Mouse (Mus musculus): Measurements from ENCODE around the gene D17Wsu92e. TPM values are rescaled to one million over a fixed set of nuclear protein-coding genes. Genes with fewer than 3 reads are reported as not detected.

The D17Wsu92e gene
- polyA plus RNA-seq, 1 experiment from 2014 or later: 16.7 TPM

GRCm38 (mm10) chr17:27726527-27726926 is 93.9 kb downstream of the D17Wsu92e start:
- Histone ChIP-seq H3K4me1 (peaks cover 25% of the 10 kb centered on the region), H3K27me3 (no peaks in the 10 kb centered on the region), H3K4me2 (no peak overlapping the region), H3K9ac (no peak overlapping the region), H3K4me3 (replicated peaks) (no peak overlapping the region), H3K36me3 (no peaks in the 10 kb centered on the region), H3K9me3 (replicated peaks) (no peaks in the 10 kb centered on the region), H3K27ac (no peak overlapping the region)
- ATAC-seq (replicated peaks; ENCODE audit: low FRiP score): no peak
- WGBS: 35% methylated on average over 7 of the region's 7 CpGs

DNA sequence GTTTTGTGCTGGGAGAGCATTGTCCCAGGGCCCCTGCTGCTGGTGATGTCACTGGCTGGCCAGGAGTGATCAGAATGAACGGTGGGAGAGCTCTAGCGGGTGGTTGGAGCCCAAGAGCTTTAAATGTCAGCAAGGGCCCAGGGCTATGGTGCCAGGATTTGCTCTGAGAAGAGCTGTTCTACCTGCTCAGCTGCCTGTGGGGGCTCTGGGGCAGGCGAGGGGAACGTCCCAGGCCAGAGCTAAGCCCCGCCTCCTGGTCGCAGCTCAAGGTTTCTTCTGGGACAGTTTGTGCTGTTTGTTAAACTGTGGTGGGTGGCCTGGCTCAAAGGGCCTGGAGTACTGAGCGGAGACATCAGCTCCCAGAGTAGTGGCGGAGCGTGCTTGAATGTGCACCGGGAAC is 95.0 kb downstream of the D17Wsu92e start:
- H3K27me3 ChIP-seq: no peaks in the 10 kb centered on the region
- H3K9me3 ChIP-seq (replicated peaks): no peaks in the 10 kb centered on the region
- ATAC-seq (replicated peaks; ENCODE audit: low FRiP score): peak; percentile 58; the same call in 1 of the 2 replicates
- 14% methylated on average over 10 of the region's 10 CpGs for WGBS
- peaks cover 25% of the 10 kb centered on the region for H3K4me1 ChIP-seq
- H3K36me3 ChIP-seq: no peaks in the 10 kb centered on the region
- no peak overlapping the region for H3K9ac ChIP-seq
- H3K27ac ChIP-seq: peak overlapping the region; percentile 75
- peak overlapping the region; percentile 44 for H3K4me2 ChIP-seq
- H3K4me3 ChIP-seq (replicated peaks): 0 out of 2 replicates have a peak overlapping the region, but pooled peaks have one; percentile 5

DNA sequence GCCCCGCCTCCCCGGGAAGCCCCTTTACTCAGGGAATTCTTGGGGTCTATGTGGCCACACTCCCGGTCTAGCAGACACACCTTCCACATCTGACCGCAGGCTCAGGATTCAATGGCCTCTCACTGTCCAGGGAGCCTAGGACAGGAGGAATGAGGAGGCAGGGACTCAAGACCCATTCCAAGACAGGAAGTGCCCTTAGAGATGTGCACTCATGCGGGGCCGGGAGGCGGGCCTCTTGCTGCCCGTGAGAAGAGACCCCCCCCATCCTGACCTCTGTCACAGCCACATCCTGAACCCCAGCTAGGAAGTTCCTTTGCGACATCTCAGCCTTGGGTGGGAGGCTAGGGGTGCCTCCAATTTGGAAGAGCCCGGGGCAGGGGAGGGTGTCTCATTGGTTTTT is 95.4 kb downstream of the D17Wsu92e start:
- Histone ChIP-seq H3K9ac (no peak overlapping the region), H3K27me3 (no peaks in the 10 kb centered on the region), H3K4me2 (peak overlapping the region; percentile 44), H3K4me1 (peaks cover 25% of the 10 kb centered on the region), H3K9me3 (replicated peaks) (no peaks in the 10 kb centered on the region), H3K27ac (peak overlapping the region; percentile 75), H3K36me3 (no peaks in the 10 kb centered on the region), H3K4me3 (replicated peaks) (0 out of 2 replicates have a peak overlapping the region, but pooled peaks have one; percentile 5)
- ATAC-seq (replicated peaks; ENCODE audit: low FRiP score): peak; percentile 77; the same call in 1 of the 2 replicates
- WGBS: 24% methylated on average over 10 of the region's 10 CpGs

GRCm38 (mm10) chr17:27724327-27724726 is 96.1 kb downstream of the D17Wsu92e start:
- H3K4me2 ChIP-seq: no peak overlapping the region
- ATAC-seq (replicated peaks; ENCODE audit: low FRiP score): no peak
- H3K9ac ChIP-seq: no peak overlapping the region
- 29% methylated on average over 3 of the region's 3 CpGs for WGBS
- H3K27me3 ChIP-seq: no peaks in the 10 kb centered on the region
- peaks cover 25% of the 10 kb centered on the region for H3K4me1 ChIP-seq
- no peak overlapping the region for H3K4me3 ChIP-seq (replicated peaks)
- no peak overlapping the region for H3K27ac ChIP-seq
- H3K9me3 ChIP-seq (replicated peaks): no peaks in the 10 kb centered on the region
- H3K36me3 ChIP-seq: no peaks in the 10 kb centered on the region

- no peak for ATAC-seq (replicated peaks; ENCODE audit: low FRiP score)
- Histone ChIP-seq H3K9me3 (replicated peaks) (no peaks in the 10 kb centered on the region), H3K27me3 (peaks cover 5% of the 10 kb centered on the region; the same call in 1 of the 2 replicates), H3K4me2 (no peak overlapping the region), H3K27ac (no peak overlapping the region), H3K9ac (no peak overlapping the region), H3K4me3 (replicated peaks) (no peak overlapping the region), H3K36me3 (no peaks in the 10 kb centered on the region), H3K4me1 (peaks cover 30% of the 10 kb centered on the region)
- WGBS: 87% methylated on average over 9 of the region's 9 CpGs
Measured at GRCm38 (mm10) chr17:27721125-27721664, 99.3 kb downstream of the D17Wsu92e start.

DNA sequence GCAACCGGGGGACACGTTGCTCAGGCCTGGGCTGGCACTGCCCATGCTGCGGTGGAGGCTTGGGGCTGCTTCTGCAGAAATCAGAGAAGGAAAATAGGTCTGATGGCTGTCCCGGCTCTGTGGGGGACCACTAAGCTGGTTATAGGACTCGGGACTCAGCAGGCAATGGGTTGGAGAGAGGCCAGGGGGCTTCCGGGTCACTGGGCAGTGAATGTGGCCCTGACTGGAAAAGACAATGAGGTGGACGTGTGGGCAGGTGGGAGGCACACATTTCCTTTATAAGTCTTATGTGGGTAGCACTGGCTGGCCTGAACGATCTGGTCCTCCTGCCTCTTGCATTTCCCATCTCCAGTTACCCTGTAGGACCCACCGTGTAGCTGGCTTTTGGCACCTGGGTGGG is 100.1 kb downstream of the D17Wsu92e start:
- Histone ChIP-seq H3K36me3 (no peaks in the 10 kb centered on the region), H3K9ac (no peak overlapping the region), H3K4me3 (replicated peaks) (no peak overlapping the region), H3K4me2 (no peak overlapping the region), H3K9me3 (replicated peaks) (no peaks in the 10 kb centered on the region), H3K27me3 (peaks cover 5% of the 10 kb centered on the region; the same call in 1 of the 2 replicates), H3K4me1 (peaks cover 21% of the 10 kb centered on the region), H3K27ac (no peak overlapping the region)
- ATAC-seq (replicated peaks; ENCODE audit: low FRiP score): no peak
- WGBS: 62% methylated on average over 9 of the region's 9 CpGs

GRCm38 (mm10) chr17:27719663-27720062 is 100.8 kb downstream of the D17Wsu92e start:
- no peak overlapping the region for H3K27ac ChIP-seq
- peaks cover 5% of the 10 kb centered on the region; the same call in 1 of the 2 replicates for H3K27me3 ChIP-seq
- H3K36me3 ChIP-seq: no peaks in the 10 kb centered on the region
- no peaks in the 10 kb centered on the region for H3K9me3 ChIP-seq (replicated peaks)
- H3K9ac ChIP-seq: no peak overlapping the region
- H3K4me1 ChIP-seq: peaks cover 14% of the 10 kb centered on the region
- 78% methylated on average over 14 of the region's 14 CpGs for WGBS
- no peak overlapping the region for H3K4me3 ChIP-seq (replicated peaks)
- no peak for ATAC-seq (replicated peaks; ENCODE audit: low FRiP score)
- H3K4me2 ChIP-seq: no peak overlapping the region

DNA sequence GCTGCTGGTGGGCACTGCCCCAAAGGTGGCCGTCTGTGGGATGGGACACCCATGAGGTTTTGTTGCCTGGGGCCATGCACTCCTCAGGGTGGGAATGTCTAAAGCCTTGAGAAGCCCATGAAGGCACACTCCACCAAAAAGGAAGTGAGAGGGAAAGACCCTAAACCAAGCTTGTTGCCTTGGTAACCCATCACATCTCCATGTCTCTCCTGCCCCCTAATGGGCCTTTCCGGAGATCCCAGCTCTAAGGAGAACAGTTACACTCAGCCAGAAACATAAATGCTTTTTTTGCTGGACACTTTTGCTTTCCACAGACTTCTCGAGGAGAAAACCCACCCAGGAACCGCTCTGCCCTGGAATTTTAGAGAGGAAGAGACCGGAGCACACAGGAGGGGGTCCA is 102.2 kb downstream of the D17Wsu92e start:
- no peak overlapping the region for H3K4me2 ChIP-seq
- H3K4me1 ChIP-seq: peaks cover 12% of the 10 kb centered on the region
- WGBS: 59% methylated on average over 5 of the region's 5 CpGs
- no peak overlapping the region for H3K4me3 ChIP-seq (replicated peaks)
- no peaks in the 10 kb centered on the region for H3K36me3 ChIP-seq
- H3K9me3 ChIP-seq (replicated peaks): no peaks in the 10 kb centered on the region
- peaks cover 5% of the 10 kb centered on the region; the same call in 1 of the 2 replicates for H3K27me3 ChIP-seq
- H3K27ac ChIP-seq: no peak overlapping the region
- no peak for ATAC-seq (replicated peaks; ENCODE audit: low FRiP score)
- H3K9ac ChIP-seq: no peak overlapping the region

DNA sequence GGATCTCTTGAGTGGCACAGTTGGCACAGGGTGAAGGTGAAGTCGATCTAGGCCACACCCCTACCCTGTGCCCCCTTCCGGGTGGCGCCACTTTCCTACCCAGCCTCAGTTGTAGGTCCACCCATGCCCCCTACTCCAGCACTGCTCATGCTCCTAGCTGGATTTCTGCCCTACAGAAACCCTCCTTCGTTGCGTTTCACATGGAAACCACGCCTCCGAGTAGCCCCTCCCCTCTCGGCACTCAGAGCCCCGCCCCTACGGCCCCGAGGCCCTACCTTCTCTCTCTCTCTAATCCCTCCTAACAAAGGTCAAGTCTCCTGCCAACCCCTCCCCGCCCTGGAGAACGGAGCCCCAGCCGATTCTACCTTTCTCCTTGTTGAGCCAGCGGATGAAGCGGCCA is 103.6 kb downstream of the D17Wsu92e start:
- ATAC-seq (replicated peaks; ENCODE audit: low FRiP score): peak; percentile 47
- 6% methylated on average over 16 of the region's 16 CpGs for WGBS
- Histone ChIP-seq H3K4me2 (peak overlapping the region; percentile 58), H3K27me3 (peaks cover 5% of the 10 kb centered on the region; the same call in 1 of the 2 replicates), H3K4me3 (replicated peaks) (peak overlapping the region; percentile 37), H3K4me1 (peaks cover 12% of the 10 kb centered on the region), H3K9ac (peak overlapping the region; percentile 24; the same call in 1 of the 2 replicates), H3K36me3 (no peaks in the 10 kb centered on the region), H3K9me3 (replicated peaks) (no peaks in the 10 kb centered on the region), H3K27ac (no peak overlapping the region)

- 58% methylated on average over 1 of the region's 1 CpGs for WGBS
- Histone ChIP-seq H3K36me3 (no peaks in the 10 kb centered on the region), H3K4me2 (no peak overlapping the region), H3K9me3 (replicated peaks) (no peaks in the 10 kb centered on the region), H3K27me3 (peaks cover 4% of the 10 kb centered on the region; the same call in 1 of the 2 replicates), H3K4me1 (peaks cover 26% of the 10 kb centered on the region), H3K27ac (no peak overlapping the region), H3K9ac (no peak overlapping the region), H3K4me3 (replicated peaks) (no peak overlapping the region)
- ATAC-seq (replicated peaks; ENCODE audit: low FRiP score): no peak
Measured at GRCm38 (mm10) chr17:27712832-27713231, 107.6 kb downstream of the D17Wsu92e start.

DNA sequence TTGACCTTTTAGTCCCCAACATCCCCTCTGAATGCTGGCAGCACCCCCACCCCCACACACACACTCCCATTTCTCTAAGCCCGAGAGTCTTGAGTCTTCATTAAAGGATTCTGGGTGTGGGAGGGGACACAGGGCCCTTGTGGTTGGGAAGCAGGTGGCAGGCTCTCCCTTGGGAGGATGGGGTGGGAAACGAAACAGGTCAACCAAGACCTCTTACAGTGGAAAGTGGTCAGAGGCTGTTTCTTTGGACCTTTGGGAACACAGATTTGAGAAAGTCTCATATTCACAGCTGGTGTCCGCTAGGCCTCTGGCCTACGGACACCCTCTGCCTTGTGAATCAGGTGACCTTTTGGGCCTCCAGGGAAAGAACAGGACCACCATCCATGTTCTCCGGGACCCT is 110.8 kb downstream of the D17Wsu92e start:
- WGBS: 69% methylated on average over 5 of the region's 5 CpGs
- Histone ChIP-seq H3K4me2 (no peak overlapping the region), H3K27me3 (peaks cover 20% of the 10 kb centered on the region), H3K4me3 (replicated peaks) (no peak overlapping the region), H3K27ac (no peak overlapping the region), H3K4me1 (peaks cover 21% of the 10 kb centered on the region), H3K36me3 (no peaks in the 10 kb centered on the region), H3K9ac (no peak overlapping the region), H3K9me3 (replicated peaks) (no peaks in the 10 kb centered on the region)
- ATAC-seq (replicated peaks; ENCODE audit: low FRiP score): no peak

DNA sequence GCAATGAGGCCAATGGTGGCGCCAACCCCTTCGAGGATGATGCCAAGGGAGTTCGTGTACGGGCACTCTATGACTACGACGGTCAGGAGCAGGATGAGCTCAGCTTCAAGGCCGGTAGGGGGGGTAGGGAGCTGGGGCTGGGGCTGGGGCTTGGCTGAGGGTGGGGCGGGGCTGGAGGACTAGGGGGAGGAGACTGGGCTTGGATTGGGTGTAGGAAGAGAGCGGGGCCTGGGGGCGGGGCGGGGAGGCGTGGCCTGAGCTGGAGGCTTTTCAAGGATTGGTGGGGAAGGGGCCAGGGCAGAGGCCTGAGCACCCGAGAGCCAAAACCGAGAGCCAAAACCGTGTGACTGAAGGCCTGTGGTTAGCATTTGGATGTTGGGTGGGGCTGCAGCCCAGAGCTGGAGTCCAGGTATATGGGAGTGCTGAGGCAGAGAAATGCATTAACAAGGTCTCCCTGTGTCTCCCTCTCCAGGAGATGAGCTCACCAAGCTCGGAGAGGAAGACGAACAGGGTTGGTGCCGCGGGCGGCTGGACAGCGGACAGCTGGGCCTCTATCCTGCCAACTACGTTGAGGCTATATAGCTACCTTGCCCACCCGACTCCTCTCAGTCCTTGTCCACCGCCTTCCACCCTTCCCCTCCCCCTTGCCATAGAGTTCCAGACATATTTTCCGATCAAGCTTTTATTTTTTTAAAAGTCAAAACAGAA is 112.3 kb downstream of the D17Wsu92e start:
- Histone ChIP-seq H3K9me3 (replicated peaks) (no peaks in the 10 kb centered on the region), H3K9ac (0 out of 2 replicates have a peak overlapping the region, but pooled peaks have one; percentile 12), H3K27me3 (peaks cover 20% of the 10 kb centered on the region), H3K36me3 (no peaks in the 10 kb centered on the region), H3K4me2 (peak overlapping the region; percentile 72), H3K4me1 (peaks cover 22% of the 10 kb centered on the region), H3K4me3 (replicated peaks) (peak overlapping the region; percentile 39), H3K27ac (no peak overlapping the region; the same call in 1 of the 2 replicates)
- ATAC-seq (replicated peaks; ENCODE audit: low FRiP score): peak; percentile 90
- 5% methylated on average over 25 of the region's 25 CpGs for WGBS

Measured in kidney, embryonic 15.5 days (tissue).